Mouse (Mus musculus) heart, postnatal 36 days (tissue): ENCODE results near the gene Gmps. TPM values are rescaled to one million over a fixed set of nuclear protein-coding genes. Genes with fewer than 3 reads are reported as not detected.
A peak's percentile ranks its signal among the peaks of the same experiment; 100 is the strongest.

Source experiments
- DNase-seq, 2 experiments: peaks; one replicate each; pipeline ENCODE4 v3.0.0; 2021 to 2022
- intact Hi-C: fragments of 180-260 bp; cut with DNase I; formaldehyde crosslinking; loops from one replicate; pipeline ENCODE4 v1.15.1; 2025
- total RNA-seq, 2 experiments: library from RNA; stranded (reverse); gene quantifications; 2 replicates each; pipeline ENCODE4 v1.2.3; 2021

Gene Gmps
- 10 to 100 TPM; 24.7 to 25.7 TPM for total RNA-seq

GRCm38 (mm10) chr3:63975955-63976908 is at the start of gene Gmps:
Gene Gmps, plus strand, starts transcription at chr3:63976106.
- peak; percentile 93 to 94 for DNase-seq
- intact Hi-C loops, result loop anchor here (1.0 kb wide), 1 partner anchor 12 kb away; the partner anchor contains the start of gene Slc33a1

GRCm38 (mm10) chr3:63928878-63929859 is 46.7 kb upstream of the Gmps start, which contains the start of gene E130311K13Rik:
Gene E130311K13Rik, minus strand, starts transcription at chr3:63929472.
- intact Hi-C loops, result loop anchor here (2.0 to 5.0 kb wide), 2 partner anchors 34 to 377 kb away; no protein-coding TSS in a partner anchor

GRCm38 (mm10) chr3:63938928-63939327 is 37.0 kb upstream of the Gmps start:
- intact Hi-C loops, result no loop called here
- DNase-seq, result no peak

More at GRCm38 (mm10) chr3:63928878-63929859, 46.7 kb upstream of the Gmps start, which contains the start of gene E130311K13Rik:
- DNase-seq, result peak; percentile 94 to 95

GRCm38 (mm10) chr3:63941204-63941850 is 34.6 kb upstream of the Gmps start:
- no peak for DNase-seq
- intact Hi-C loops, result no loop called here

- DNase-seq, result no peak
- intact Hi-C loops, result no loop called here
Observed at GRCm38 (mm10) chr3:63949837-63950236, 26.1 kb upstream of the Gmps start.

- intact Hi-C loops, result loop anchor here (1.0 to 2.0 kb wide), 2 partner anchors 13 to 35 kb away; partner anchors contain the start of genes E130311K13Rik and Gmps
- DNase-seq, result peak in 1 of 2 experiments; percentile 6
Observed at GRCm38 (mm10) chr3:63963421-63964099, 12.3 kb upstream of the Gmps start.

- DNase-seq, result peak; percentile 98
- intact Hi-C loops, result loop anchor here (1.0 kb wide), 1 partner anchor 12 kb away; the partner anchor contains the start of gene Gmps
Observed at GRCm38 (mm10) chr3:63964100-63964921, 11.6 kb upstream of the Gmps start, which contains the start of gene Slc33a1. Gene Slc33a1, minus strand, starts transcription at chr3:63964768.

- no peak for DNase-seq
- intact Hi-C loops, result loop anchor here (1.0 kb wide), 1 partner anchor 11 kb away; the partner anchor contains the start of gene Gmps
Observed at GRCm38 (mm10) chr3:63964922-63965249, 11.0 kb upstream of the Gmps start.

GRCm38 (mm10) chr3:63965929-63966328 is 10.0 kb upstream of the Gmps start:
- intact Hi-C loops, result no loop called here
- no peak for DNase-seq

- no peak for DNase-seq
- intact Hi-C loops, result no loop called here
Observed at GRCm38 (mm10) chr3:63977895-63978294, 2.0 kb downstream of the Gmps start.

- intact Hi-C loops, result no loop called here
- DNase-seq, result no peak
Observed at GRCm38 (mm10) chr3:63986656-63987055, 10.8 kb downstream of the Gmps start.

GRCm38 (mm10) chr3:63988722-63989440 is 13.0 kb downstream of the Gmps start:
- no peak for DNase-seq
- intact Hi-C loops, result no loop called here

- DNase-seq, result no peak
Observed at GRCm38 (mm10) chr3:64021436-64021835, 45.5 kb downstream of the Gmps start.

GRCm38 (mm10) chr3:64021867-64022266 is 46.0 kb downstream of the Gmps start:
- no peak for DNase-seq
- intact Hi-C loops, result no loop called here

More at GRCm38 (mm10) chr3:64021436-64021835, 45.5 kb downstream of the Gmps start:
- intact Hi-C loops, result no loop called here

- intact Hi-C loops, result no loop called here
- DNase-seq, result no peak
Observed at GRCm38 (mm10) chr3:64029846-64030245, 53.9 kb downstream of the Gmps start.

- DNase-seq, result no peak
- intact Hi-C loops, result loop anchor here (2.0 kb wide), 1 partner anchor 267 kb away; no protein-coding TSS in a partner anchor
Observed at GRCm38 (mm10) chr3:64038136-64038841, 62.4 kb downstream of the Gmps start.
